Mouse (Mus musculus) regulatory T cell (primary cell): Measurements from ENCODE around the gene Dapk3.
"Not testable (repeated sequence)": the region's sequence is repeated elsewhere in the genome, so short reads cannot be mapped to it uniquely, and the experiment has no call there.

Source experiments
- in situ Hi-C: fragments of 300-600 bp; cut with MboI, MseI; formaldehyde crosslinking; loops from one replicate; pipeline ENCODE4 v1.15.1; 2025; ENCODE audit warnings: high pct_unique_total_duplicates

Dapk3 gene

GRCm38 (mm10) chr10:81177958-81178712, 4.7 kb upstream of the Dapk3 start:
- in situ Hi-C loops = loop anchor here (5.0 to 10.0 kb wide), 2 partner anchors 41 to 1323 kb away; partner anchors contain the start of genes Ptbp1 and Zbtb7a

- in situ Hi-C loops = loop anchor here (5.0 to 10.0 kb wide), 2 partner anchors 42 to 1324 kb away; partner anchors contain the start of genes Ptbp1 and Zbtb7a
Observed at GRCm38 (mm10) chr10:81178927-81179326, 3.9 kb upstream of the Dapk3 start.

GRCm38 (mm10) chr10:81179451-81180342, 3.1 kb upstream of the Dapk3 start:
- in situ Hi-C loops = loop anchor here (5.0 to 10.0 kb wide), 2 partner anchors 42 to 1325 kb away; partner anchors contain the start of genes Ptbp1 and Zbtb7a

DNA sequence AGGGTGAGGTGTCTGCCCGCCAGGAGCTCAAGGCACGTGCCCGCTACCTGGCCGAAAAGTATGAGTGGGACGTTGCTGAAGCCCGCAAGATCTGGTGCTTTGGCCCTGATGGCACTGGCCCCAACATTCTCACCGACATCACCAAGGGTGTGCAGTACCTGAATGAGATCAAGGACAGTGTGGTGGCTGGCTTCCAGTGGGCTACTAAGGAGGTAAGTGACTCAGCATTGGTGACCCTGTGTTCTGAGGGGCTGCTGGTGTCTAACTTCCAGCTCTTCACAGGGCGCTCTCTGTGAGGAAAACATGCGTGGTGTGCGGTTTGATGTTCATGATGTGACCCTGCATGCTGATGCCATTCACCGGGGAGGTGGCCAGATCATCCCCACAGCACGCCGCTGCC, 1.9 kb upstream of the Dapk3 start:
- in situ Hi-C loops = no loop called here

GRCm38 (mm10) chr10:81181860-81182259, 945 bp upstream of the Dapk3 start:
- in situ Hi-C loops = not testable (repeated sequence)

DNA sequence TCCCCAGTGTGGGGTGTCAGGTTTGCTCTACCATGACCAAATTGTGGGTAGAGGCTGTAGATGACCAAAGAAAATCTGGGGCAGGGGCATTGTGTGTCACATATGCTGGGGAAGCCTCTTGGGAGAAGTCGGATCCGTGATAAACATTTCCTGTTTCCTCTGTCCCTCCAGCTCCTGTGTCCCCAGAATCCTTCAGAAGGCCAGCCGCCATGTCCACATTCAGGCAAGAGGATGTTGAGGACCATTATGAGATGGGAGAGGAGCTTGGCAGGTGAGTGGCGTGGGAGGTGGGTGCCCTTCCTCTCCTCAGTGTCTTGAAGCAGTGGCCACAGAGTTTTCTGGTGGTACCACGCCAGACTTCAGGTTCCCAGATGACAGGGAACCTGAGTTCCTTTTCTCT, 1.0 kb downstream of the Dapk3 start, which contains the start of gene 4930442H23Rik:
TSS of gene 4930442H23Rik (minus strand) at position 45 of the 400 bp plus-strand sequence.
- in situ Hi-C loops = no loop called here

DNA sequence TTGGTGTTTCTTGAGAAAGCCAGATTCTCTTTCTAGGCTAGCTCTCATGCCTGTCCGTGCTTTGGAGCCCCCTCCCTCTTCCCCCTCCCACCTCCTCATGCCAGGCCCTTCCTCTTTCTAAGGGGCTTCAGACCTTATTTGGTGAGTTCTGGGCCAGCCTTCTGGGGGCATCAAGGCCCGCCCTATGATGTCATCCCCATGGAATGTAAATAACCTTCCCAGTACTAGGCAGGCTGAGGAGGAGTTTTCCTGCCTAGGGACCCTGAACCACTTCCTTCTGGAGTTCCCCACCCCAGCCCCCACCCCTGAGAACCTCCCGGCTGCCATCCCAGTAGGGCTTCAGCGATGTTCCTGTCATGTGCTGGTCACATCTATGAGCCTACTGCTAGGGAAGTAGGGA, 2.0 kb downstream of the Dapk3 start:
- in situ Hi-C loops = no loop called here

DNA sequence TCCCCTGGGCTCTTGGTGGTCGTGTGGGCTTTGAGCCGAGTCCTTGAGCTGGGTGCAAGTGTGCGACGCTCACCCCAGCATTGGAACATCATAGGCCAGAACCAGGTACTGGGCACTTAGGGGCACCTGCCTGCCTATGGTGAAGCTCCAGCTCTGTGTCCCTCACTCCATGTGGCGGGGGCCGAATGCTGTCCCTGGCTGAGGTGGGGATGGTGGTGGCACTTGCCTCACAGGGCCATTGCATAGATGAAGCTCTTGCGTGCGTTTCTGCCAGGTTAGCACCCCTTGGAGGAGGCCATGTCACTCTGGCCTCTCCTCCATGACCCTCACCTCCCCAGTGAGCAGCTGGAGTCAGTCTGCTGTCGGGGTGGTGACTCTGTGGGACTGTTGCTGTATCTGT, 4.4 kb downstream of the Dapk3 start:
- in situ Hi-C loops = no loop called here

DNA sequence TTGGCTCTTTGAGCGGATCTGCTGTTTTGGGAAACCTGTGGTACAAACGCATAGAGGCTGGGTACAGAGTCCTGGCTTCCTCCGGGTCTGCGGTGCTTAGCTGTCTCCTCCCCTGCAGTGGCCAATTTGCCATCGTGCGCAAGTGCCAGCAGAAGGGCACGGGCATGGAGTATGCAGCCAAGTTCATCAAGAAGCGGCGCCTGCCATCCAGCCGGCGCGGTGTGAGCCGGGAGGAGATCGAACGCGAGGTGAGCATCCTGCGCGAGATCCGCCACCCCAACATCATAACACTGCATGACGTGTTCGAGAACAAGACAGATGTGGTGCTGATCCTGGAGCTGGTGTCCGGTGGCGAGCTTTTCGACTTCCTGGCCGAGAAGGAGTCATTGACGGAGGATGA, 7.0 kb downstream of the Dapk3 start:
- in situ Hi-C loops = no loop called here

- in situ Hi-C loops = no loop called here
Observed at GRCm38 (mm10) chr10:81190236-81190911, 7.6 kb downstream of the Dapk3 start.

- in situ Hi-C loops = no loop called here
Observed at GRCm38 (mm10) chr10:81190912-81191321, 8.1 kb downstream of the Dapk3 start.

DNA sequence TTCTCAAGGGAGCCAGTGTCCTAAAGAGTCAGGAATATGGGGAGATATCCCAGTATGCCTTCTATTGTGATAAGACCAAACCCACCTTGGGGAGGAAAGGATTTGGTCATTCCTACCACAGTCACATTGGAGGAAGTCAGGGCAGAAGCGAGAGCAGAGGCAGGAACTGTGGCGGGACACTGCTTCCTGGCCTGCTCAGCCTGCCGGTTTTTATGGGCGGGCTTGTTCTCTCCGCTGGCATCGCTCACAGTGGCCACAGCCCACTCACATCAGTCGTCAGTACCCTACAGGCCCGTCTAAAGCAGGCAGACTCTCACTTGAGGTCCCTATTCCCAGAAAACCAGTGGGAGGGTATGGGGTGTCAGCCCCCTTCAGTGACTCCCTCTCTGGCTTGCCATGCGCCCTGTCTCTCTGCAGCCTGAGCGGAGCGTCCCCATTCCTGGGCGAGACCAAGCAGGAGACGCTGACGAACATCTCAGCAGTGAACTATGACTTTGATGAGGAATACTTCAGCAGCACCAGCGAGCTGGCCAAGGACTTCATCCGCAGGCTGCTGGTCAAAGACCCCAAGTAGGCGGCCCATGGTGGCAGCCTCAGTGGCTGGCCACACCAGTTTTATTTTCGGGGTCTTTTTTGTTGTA, 8.7 kb downstream of the Dapk3 start:
- in situ Hi-C loops = no loop called here

- in situ Hi-C loops = no loop called here
Observed at GRCm38 (mm10) chr10:81192270-81192967, 9.6 kb downstream of the Dapk3 start.

DNA sequence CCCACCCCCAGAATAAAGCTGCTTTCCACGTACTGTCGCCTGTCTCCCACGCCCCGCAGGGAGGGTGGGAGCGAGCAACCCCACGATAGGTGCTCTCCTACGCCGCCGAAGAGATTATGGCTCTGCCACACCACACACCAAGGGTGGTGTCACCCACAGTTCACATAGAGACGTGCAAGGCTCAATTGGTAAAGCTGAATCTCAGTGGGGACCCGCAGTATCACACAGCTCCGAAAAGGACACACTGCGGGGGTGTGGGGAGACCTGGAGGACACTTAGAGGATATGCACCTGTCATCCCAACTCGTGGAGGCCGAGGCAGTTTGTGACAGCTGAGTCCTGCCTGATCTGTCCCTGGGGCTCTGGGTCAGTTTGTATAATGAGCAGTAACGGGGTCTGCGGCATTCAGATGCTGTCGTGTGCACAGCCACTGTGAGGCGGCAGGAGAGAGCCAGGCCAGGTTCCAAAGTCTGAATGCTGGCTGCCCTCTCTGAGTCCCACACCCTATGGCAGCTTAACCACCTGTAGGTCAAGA, 10.2 kb downstream of the Dapk3 start:
- in situ Hi-C loops = no loop called here

DNA sequence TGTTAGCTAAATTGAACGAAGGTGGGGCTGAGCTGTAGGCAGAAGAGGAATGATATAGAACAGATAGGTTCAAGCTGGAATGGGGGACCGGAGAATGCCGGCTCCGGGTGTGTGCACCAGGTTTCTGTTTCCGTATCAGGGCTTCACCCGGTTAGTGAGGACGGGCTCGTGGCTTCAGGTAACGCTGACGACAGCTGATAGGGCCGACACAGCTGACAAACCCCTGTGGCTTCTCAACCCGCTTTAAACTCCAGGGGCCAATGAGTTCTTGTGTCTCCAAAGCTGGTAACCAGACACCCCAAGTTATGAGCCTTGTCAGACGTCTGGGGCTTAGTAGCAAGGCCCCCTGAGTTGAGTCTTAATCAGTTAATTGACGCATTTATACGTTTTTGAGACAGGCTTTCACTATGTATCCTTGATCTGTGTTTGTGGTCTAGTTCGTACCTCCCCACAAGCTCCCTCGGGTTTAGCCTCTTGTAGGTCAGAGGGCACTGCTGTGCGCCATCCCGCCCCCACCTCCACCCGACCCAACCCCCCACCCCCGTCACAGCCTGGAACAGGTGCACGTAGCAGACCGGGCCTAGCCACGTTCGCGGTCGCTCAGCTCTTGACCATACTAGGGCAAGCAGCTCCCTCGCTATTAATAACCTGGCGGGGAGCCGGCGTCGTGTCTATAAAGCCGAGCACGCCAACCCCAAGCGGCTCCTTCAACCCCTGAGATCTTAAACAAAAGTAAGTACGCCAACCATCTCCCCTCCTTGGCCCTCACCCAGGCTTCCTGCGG, 11.4 kb downstream of the Dapk3 start:
- in situ Hi-C loops = no loop called here

DNA sequence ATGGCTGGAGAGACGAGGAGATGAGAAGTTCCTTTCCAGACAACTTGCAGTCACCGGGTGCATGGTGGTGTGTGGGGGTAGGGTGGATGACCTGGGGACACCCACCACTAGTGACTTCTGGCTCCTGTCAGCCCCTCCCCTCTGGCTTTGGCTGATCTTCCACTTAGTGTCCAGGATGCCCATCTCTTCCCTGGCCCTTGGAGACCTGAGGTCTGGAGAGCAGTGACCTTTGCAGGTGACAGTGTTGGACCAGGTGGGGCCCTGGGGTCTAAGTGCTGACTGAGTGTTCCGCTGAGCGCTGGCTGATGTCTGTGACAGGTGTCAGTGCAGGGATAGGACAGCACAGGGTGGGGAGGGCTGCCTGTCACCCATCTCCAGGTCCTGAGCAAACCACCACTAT, 12.5 kb downstream of the Dapk3 start:
- in situ Hi-C loops = no loop called here

- in situ Hi-C loops = no loop called here
Observed at GRCm38 (mm10) chr10:81196470-81197065, 13.8 kb downstream of the Dapk3 start.

- in situ Hi-C loops = no loop called here
Observed at GRCm38 (mm10) chr10:81197305-81197704, 14.5 kb downstream of the Dapk3 start.

DNA sequence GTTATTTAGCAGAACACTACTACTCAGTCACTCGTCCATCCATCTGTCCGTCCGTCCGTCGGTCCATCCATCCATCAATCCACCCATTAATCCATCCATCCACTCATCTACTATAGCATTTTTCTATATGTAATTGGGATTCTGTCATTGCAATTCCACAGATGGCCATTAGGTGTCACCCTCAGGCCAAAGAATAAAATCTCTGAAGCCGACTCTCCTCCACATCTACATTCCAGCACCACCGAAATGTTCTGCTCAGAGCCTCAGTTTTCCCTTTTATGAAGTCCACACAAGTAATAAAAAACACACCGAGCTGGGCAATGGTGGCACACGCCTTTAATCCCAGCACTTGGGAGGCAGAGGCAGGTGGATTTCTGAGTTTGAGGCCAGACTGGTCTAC, 15.4 kb downstream of the Dapk3 start:
- in situ Hi-C loops = no loop called here
